Mouse (Mus musculus) kidney, postnatal 0 days (tissue): ENCODE data around the gene Sufu. TPM values are rescaled to one million over a fixed set of nuclear protein-coding genes. Genes with fewer than 3 reads are reported as not detected.

ENCODE experiments used
- ATAC-seq: fragments of 200-750 bp; cut with Nextera tagmentation; replicated peaks from 2 replicates; pipeline ENCODE4 v1.8.0; 2017; ENCODE audit warnings: low read depth, moderate number of reproducible peaks, moderate TSS enrichment, moderate library complexity; ENCODE audit not compliant: low FRiP score
- DNase-seq: peaks from one replicate; pipeline ENCODE4 v3.0.0-alpha.2; 2016; ENCODE audit warnings: low spot score
- H3K27ac ChIP-seq: fragments of 300-500 bp; sonication (generic); 2 replicates; pipeline ENCODE4 v1.5.1; 2014; ENCODE audit warnings: mild to moderate bottlenecking
- H3K27me3 ChIP-seq: fragments of 300-500 bp; sonication (generic); 2 replicates; pipeline ENCODE4 v1.6.1; 2014; ENCODE audit warnings: low read length, mixed read lengths; ENCODE audit not compliant: insufficient read depth
- H3K36me3 ChIP-seq: fragments of 300-500 bp; sonication (generic); 2 replicates; pipeline ENCODE4 v1.6.1; 2014; ENCODE audit warnings: low read length, mixed read lengths; ENCODE audit not compliant: insufficient read depth
- H3K4me1 ChIP-seq: fragments of 300-500 bp; sonication (generic); replicated peaks from 2 replicates; pipeline ENCODE4 v1.6.1; 2014; ENCODE audit warnings: antibody characterized with exemption, low read length, mixed read lengths; ENCODE audit not compliant: insufficient read depth
- H3K4me2 ChIP-seq: fragments of 300-500 bp; sonication (generic); 2 replicates; pipeline ENCODE4 v1.6.1; 2014; ENCODE audit warnings: mild to moderate bottlenecking, low read length, moderate library complexity, mixed read lengths
- H3K4me3 ChIP-seq: fragments of 300-500 bp; sonication (generic); replicated peaks from 2 replicates; pipeline ENCODE4 v1.5.1; 2014; ENCODE audit warnings: low read depth, low read length
- H3K9ac ChIP-seq: fragments of 300-500 bp; sonication (generic); 2 replicates; pipeline ENCODE4 v1.6.1; 2014; ENCODE audit warnings: low read depth, low read length
- H3K9me3 ChIP-seq: fragments of 300-500 bp; sonication (generic); replicated peaks from 2 replicates; pipeline ENCODE4 v1.6.1; 2016; ENCODE audit warnings: low read length, inconsistent platforms, mixed read lengths
- CTCF ChIP-seq: IDR thresholded peaks from 2 replicates; pipeline ENCODE4 v1.5.1; 2016; ENCODE audit warnings: antibody characterized with exemption, low read depth, mild to moderate bottlenecking, moderate library complexity
- WGBS: fragments of 180-500 bp; shearing (Covaris S2); extraction: QIAGEN DNeasy Blood & Tissue Kit; methylation state at CpG from one replicate; pipeline ENCODE4 v1.1.7; 2014; 5-methylcytosine and 5-hydroxymethylcytosine counted together
- polyA plus RNA-seq: library from polyadenylated mRNA; unstranded; fragments of >200 nt; fragmentation: Nextera tagmentation; extraction: Ambion mirVana; gene quantifications from 2 replicates; pipeline ENCODE4 v1.2.1, GENCODE M21; 2015

Gene Sufu
- polyA plus RNA-seq, 1 experiment from 2014 or later: 30.6 TPM

GRCm38 (mm10) chr19:46433712-46434111, 37.0 kb downstream of the Sufu start:
- H3K27ac ChIP-seq: no peak overlapping the region
- H3K4me1 ChIP-seq: no peaks in the 10 kb centered on the region
- no peak overlapping the region for H3K9ac ChIP-seq
- H3K27me3 ChIP-seq: no peaks in the 10 kb centered on the region
- no peak overlapping the region for H3K4me2 ChIP-seq
- 62% methylated on average over 7 of the region's 7 CpGs for WGBS
- H3K9me3 ChIP-seq: no peaks in the 10 kb centered on the region
- H3K36me3 ChIP-seq: 0 out of 2 replicates have a peak, but pooled peaks cover 3% of the 10 kb centered on the region
- no peak overlapping the region for H3K4me3 ChIP-seq
- TF ChIP-seq CTCF: no peak
- DNase-seq (no peak), ATAC-seq (no peak)

GRCm38 (mm10) chr19:46434148-46434547, 37.5 kb downstream of the Sufu start:
- Histone ChIP-seq H3K9ac (no peak overlapping the region), H3K4me3 (no peak overlapping the region), H3K4me1 (no peaks in the 10 kb centered on the region), H3K9me3 (no peaks in the 10 kb centered on the region), H3K27me3 (no peaks in the 10 kb centered on the region), H3K27ac (no peak overlapping the region), H3K4me2 (no peak overlapping the region), H3K36me3 (0 out of 2 replicates have a peak, but pooled peaks cover 3% of the 10 kb centered on the region)
- 56% methylated on average over 9 of the region's 9 CpGs for WGBS
- ATAC-seq: no peak
- no peak for DNase-seq
- TF ChIP-seq CTCF: no peak

GRCm38 (mm10) chr19:46434591-46434990, 37.9 kb downstream of the Sufu start:
- WGBS: 77% methylated on average over 9 of the region's 9 CpGs

DNA sequence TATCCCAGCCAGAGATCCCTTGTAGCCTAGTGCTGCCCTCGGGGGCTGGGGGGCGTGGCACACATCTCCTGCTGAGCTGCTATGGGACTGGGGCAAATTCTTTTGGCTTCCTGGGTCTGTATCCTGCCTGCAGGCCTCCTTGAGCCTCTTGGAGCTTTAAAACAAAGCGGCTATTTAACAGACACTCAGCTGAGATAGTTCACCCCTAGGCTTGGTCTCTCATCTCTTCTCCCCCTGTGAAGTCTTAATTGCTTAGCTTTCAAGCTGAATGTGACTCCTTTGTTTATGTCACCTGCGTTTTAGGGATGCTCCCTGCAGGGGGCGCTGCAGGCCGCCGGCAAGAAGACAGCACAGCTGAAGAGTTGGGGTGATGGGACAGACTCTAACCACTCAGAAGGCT, 38.8 kb downstream of the Sufu start:
- TF ChIP-seq CTCF: peak; percentile 74
- DNase-seq (peak; percentile 44), ATAC-seq (no peak)
- peaks cover under 1% of the 10 kb centered on the region; the same call in 1 of the 2 replicates for H3K4me1 ChIP-seq
- 0 out of 2 replicates have a peak, but pooled peaks cover 3% of the 10 kb centered on the region for H3K36me3 ChIP-seq
- H3K4me3 ChIP-seq: no peak overlapping the region
- no peaks in the 10 kb centered on the region for H3K9me3 ChIP-seq
- WGBS: 16% methylated on average over 7 of the region's 7 CpGs
- no peak overlapping the region for H3K27ac ChIP-seq
- no peaks in the 10 kb centered on the region for H3K27me3 ChIP-seq
- no peak overlapping the region for H3K9ac ChIP-seq
- H3K4me2 ChIP-seq: no peak overlapping the region

More at GRCm38 (mm10) chr19:46434591-46434990, 37.9 kb downstream of the Sufu start:
- no peaks in the 10 kb centered on the region for H3K27me3 ChIP-seq
- TF ChIP-seq CTCF: no peak
- H3K9me3 ChIP-seq: no peaks in the 10 kb centered on the region
- H3K4me2 ChIP-seq: no peak overlapping the region
- no peak overlapping the region for H3K4me3 ChIP-seq
- no peaks in the 10 kb centered on the region for H3K4me1 ChIP-seq
- ATAC-seq (no peak), DNase-seq (no peak)
- no peak overlapping the region for H3K27ac ChIP-seq
- 0 out of 2 replicates have a peak, but pooled peaks cover 3% of the 10 kb centered on the region for H3K36me3 ChIP-seq
- H3K9ac ChIP-seq: no peak overlapping the region

- Histone ChIP-seq H3K9me3 (no peaks in the 10 kb centered on the region), H3K27me3 (no peaks in the 10 kb centered on the region), H3K36me3 (no peaks in the 10 kb centered on the region), H3K9ac (no peak overlapping the region), H3K4me3 (no peak overlapping the region), H3K4me1 (peaks cover 20% of the 10 kb centered on the region), H3K27ac (peak overlapping the region; percentile 70), H3K4me2 (no peak overlapping the region)
- DNase-seq (no peak), ATAC-seq (no peak)
- no peak for TF ChIP-seq CTCF
- 33% methylated on average over 6 of the region's 6 CpGs for WGBS
These were observed 46.8 kb downstream of the Sufu start for GRCm38 (mm10) chr19:46443509-46443908.

- Histone ChIP-seq H3K4me3 (no peak overlapping the region), H3K27ac (peak overlapping the region; percentile 70; the same call in 1 of the 2 replicates), H3K9ac (no peak overlapping the region), H3K9me3 (no peaks in the 10 kb centered on the region), H3K36me3 (no peaks in the 10 kb centered on the region), H3K27me3 (no peaks in the 10 kb centered on the region), H3K4me2 (no peak overlapping the region), H3K4me1 (peaks cover 21% of the 10 kb centered on the region)
- DNase-seq (peak; percentile 96), ATAC-seq (peak; percentile 58)
- WGBS: 10% methylated on average over 6 of the region's 6 CpGs
- TF ChIP-seq CTCF: peak; percentile 90
These were observed 47.5 kb downstream of the Sufu start for GRCm38 (mm10) chr19:46444209-46444608.

GRCm38 (mm10) chr19:46445641-46446040, 48.9 kb downstream of the Sufu start:
- no peak for TF ChIP-seq CTCF
- Histone ChIP-seq H3K27me3 (no peaks in the 10 kb centered on the region), H3K4me1 (peaks cover 20% of the 10 kb centered on the region), H3K27ac (no peak overlapping the region), H3K9me3 (no peaks in the 10 kb centered on the region), H3K36me3 (no peaks in the 10 kb centered on the region), H3K4me2 (no peak overlapping the region), H3K4me3 (no peak overlapping the region), H3K9ac (no peak overlapping the region)
- 37% methylated on average over 6 of the region's 6 CpGs for WGBS
- DNase-seq (peak; percentile 76), ATAC-seq (no peak)
